In genomic region chr17:90999667-91000154, GRCm38 (mm10) we compare ENCODE assay signal across 11 mouse cellular contexts.
DNase-seq lines count a peak whose midpoint lies in the region; ATAC-seq and TF ChIP-seq lines count a peak whose summit lies in the region.
"Had no signal": no experiment of that assay in that cellular context is flagged by ENCODE, and none has a peak within 500 bp of the region (broad histone marks: within the 10 kb centered on the region; RNA-seq: fewer than 3 reads in every experiment).

No protein-coding gene starts in this region.

- no peaks in the 10 kb centered on the region for H3K9me3 ChIP-seq in heart, embryonic 11.5 days (replicated peaks; ENCODE audit: control insufficient read depth, low read length)

- no peaks in the 10 kb centered on the region for H3K4me1 ChIP-seq in heart, embryonic 11.5 days (ENCODE audit: control insufficient read depth, insufficient read depth, low read length)
- peaks cover 3% of the 10 kb centered on the region; the same call in 1 of the 2 replicates for H3K4me1 ChIP-seq in cortical plate, adult 2 months (ENCODE audit: control insufficient read depth, insufficient read depth, low read length)

- no peak for TF ChIP-seq POLR2A in brain, embryonic 14.5 days (IDR thresholded peaks at IDR 0.05; ENCODE audit: borderline replicate concordance, extremely low read depth, insufficient read depth, insufficient read length, poor library complexity, severe bottlenecking)
- no peak for TF ChIP-seq POLR2A in cortical plate, adult 2 months (IDR thresholded peaks at IDR 0.05; ENCODE audit: extremely low read depth, insufficient read depth, low read length)

- H3K27ac ChIP-seq in heart, embryonic 11.5 days (ENCODE audit: low read depth, low read length): no peak overlapping the region
- peak overlapping the region; percentile 67 for H3K27ac ChIP-seq in cortical plate, adult 2 months (ENCODE audit: insufficient read depth, low read length)
- H3K27ac ChIP-seq: liver, embryonic 14.5 days had no signal

- 76% methylated on average over 4 of the region's 4 CpGs for WGBS in heart, embryonic 11.5 days (ENCODE audit: insufficient replicate concordance)

- H3K4me3 ChIP-seq in heart, embryonic 11.5 days (ENCODE audit: low read depth, low read length): no peak overlapping the region
- H3K4me3 ChIP-seq in cortical plate, adult 2 months (ENCODE audit: insufficient read depth, low read length): no peak overlapping the region

- no peaks in the 10 kb centered on the region for H3K27me3 ChIP-seq in heart, embryonic 11.5 days (ENCODE audit: control insufficient read depth, insufficient read depth, low read length)

- no peak overlapping the region for H3K4me2 ChIP-seq in heart, embryonic 11.5 days

- no peak for TF ChIP-seq CTCF in brain, embryonic 14.5 days (IDR thresholded peaks at IDR 0.05; ENCODE audit: borderline replicate concordance, extremely low read depth, insufficient read depth, insufficient read length)
- no peak for TF ChIP-seq CTCF in cortical plate, adult 2 months (IDR thresholded peaks at IDR 0.05; ENCODE audit: extremely low read depth, insufficient read depth, low read length)

- H3K36me3 ChIP-seq in heart, embryonic 11.5 days (ENCODE audit: control insufficient read depth, insufficient read depth, low read length): no peaks in the 10 kb centered on the region

- no peak for ATAC-seq in heart, embryonic 11.5 days (replicated peaks; ENCODE audit: insufficient number of reproducible peaks, low FRiP score, low TSS enrichment)

- peak; percentile 47 to 61 for DNase-seq in heart, adult 18-20 months
- peak; percentile 35 for DNase-seq in brain, embryonic 14.5 days (ENCODE audit: low read depth)
- DNase-seq in layer of hippocampus, postnatal 14 days (ENCODE audit: low spot score in 2 of 2): peak; percentile 48 to 81
- DNase-seq in adrenal gland, postnatal 36 days: no peak
- no peak for DNase-seq in adrenal gland, postnatal 25 days
- DNase-seq in natural killer cell, adult 2 months (ENCODE audit: low spot score in 2 of 2): no peak
- DNase-seq: adrenal gland, postnatal 14 days; kidney, adult 11 months had no signal

- no peak overlapping the region for H3K9ac ChIP-seq in heart, embryonic 11.5 days (ENCODE audit: low read depth, low read length)
- H3K9ac ChIP-seq: liver, embryonic 14.5 days had no signal

Comparison
In these comparisons a context has a peak if more than half of its experiments do, and no peak if none do; other contexts are left out.
1. DNase-seq: peak in heart, adult 18-20 months (2 of 2), brain, embryonic 14.5 days (single experiment) and layer of hippocampus, postnatal 14 days (2 of 2); none in adrenal gland, postnatal 36 days (0 of 2), adrenal gland, postnatal 25 days (single experiment) and natural killer cell, adult 2 months (0 of 2).